Mouse (Mus musculus) stomach, embryonic 15.5 days (tissue): ENCODE measurements around the gene Wfikkn2. TPM values are rescaled to one million over a fixed set of nuclear protein-coding genes. Genes with fewer than 3 reads are reported as not detected.

ENCODE experiments used
- ATAC-seq: fragments of 200-750 bp; cut with Nextera tagmentation; 2 replicates; pipeline ENCODE4 v1.8.0; 2017; ENCODE audit warnings: low read depth, moderate number of reproducible peaks, moderate TSS enrichment; ENCODE audit not compliant: insufficient read depth, low FRiP score
- H3K27ac ChIP-seq: fragments of 300-500 bp; sonication (generic); 2 replicates; pipeline ENCODE4 v1.5.1; 2015; ENCODE audit warnings: mild to moderate bottlenecking, inconsistent platforms
- H3K27me3 ChIP-seq: fragments of 300-500 bp; sonication (generic); replicated peaks from 2 replicates; pipeline ENCODE4 v1.6.1; 2015; ENCODE audit warnings: inconsistent platforms
- H3K36me3 ChIP-seq: fragments of 300-500 bp; sonication (generic); 2 replicates; pipeline ENCODE4 v1.6.1; 2015; ENCODE audit warnings: inconsistent platforms
- H3K4me1 ChIP-seq: fragments of 300-500 bp; sonication (generic); 2 replicates; pipeline ENCODE4 v1.6.1; 2015; ENCODE audit warnings: inconsistent platforms
- H3K4me2 ChIP-seq: fragments of 300-500 bp; sonication (generic); 2 replicates; pipeline ENCODE4 v1.6.1; 2015; ENCODE audit warnings: mild to moderate bottlenecking, inconsistent platforms
- H3K4me3 ChIP-seq: fragments of 300-500 bp; sonication (generic); replicated peaks from 2 replicates; pipeline ENCODE4 v1.5.1; 2015; ENCODE audit warnings: inconsistent platforms
- H3K9ac ChIP-seq: fragments of 300-500 bp; sonication (generic); 2 replicates; pipeline ENCODE4 v1.6.1; 2015; ENCODE audit warnings: inconsistent platforms
- H3K9me3 ChIP-seq: fragments of 300-500 bp; sonication (generic); 2 replicates; pipeline ENCODE4 v1.6.1; 2016; ENCODE audit warnings: inconsistent platforms
- WGBS: fragments of 180-500 bp; shearing (Covaris S2); methylation state at CpG from one replicate; pipeline ENCODE4 v1.1.7; 2015; 5-methylcytosine and 5-hydroxymethylcytosine counted together
- polyA plus RNA-seq: library from polyadenylated mRNA; unstranded; fragments of >200 nt; fragmentation: Nextera tagmentation; extraction: Ambion mirVana; gene quantifications from 2 replicates; pipeline ENCODE4 v1.2.1, GENCODE M21; 2015

Wfikkn2 gene
- polyA plus RNA-seq, 1 experiment from 2014 or later, result 2.7 TPM

- Histone ChIP-seq H3K4me2 (peak overlapping the region; percentile 63; the same call in 1 of the 2 replicates), H3K4me1 (no peaks in the 10 kb centered on the region), H3K4me3 (no peak overlapping the region; the same call in 1 of the 2 replicates), H3K36me3 (peaks cover 5% of the 10 kb centered on the region; the same call in 1 of the 2 replicates), H3K9me3 (no peaks in the 10 kb centered on the region), H3K9ac (no peak overlapping the region), H3K27ac (no peak overlapping the region), H3K27me3 (no peaks in the 10 kb centered on the region)
- ATAC-seq, result no peak
- 67% methylated on average over 4 of the region's 4 CpGs for WGBS
Measured at GRCm38 (mm10) chr11:94212997-94213396, 32.8 kb downstream of the Wfikkn2 start.

GRCm38 (mm10) chr11:94212489-94212836 is 33.3 kb downstream of the Wfikkn2 start:
- peak overlapping the region; percentile 96 for H3K4me3 ChIP-seq
- 4% methylated on average over 7 of the region's 7 CpGs for WGBS
- H3K27ac ChIP-seq, result peak overlapping the region; percentile 96; the same call in 1 of the 2 replicates
- ATAC-seq, result no peak
- peak overlapping the region; percentile 63 for H3K4me2 ChIP-seq
- H3K27me3 ChIP-seq, result no peaks in the 10 kb centered on the region
- peaks cover 5% of the 10 kb centered on the region; the same call in 1 of the 2 replicates for H3K36me3 ChIP-seq
- H3K9ac ChIP-seq, result peak overlapping the region; percentile 27
- H3K9me3 ChIP-seq, result no peaks in the 10 kb centered on the region
- no peaks in the 10 kb centered on the region for H3K4me1 ChIP-seq

GRCm38 (mm10) chr11:94211651-94212488 is 33.9 kb downstream of the Wfikkn2 start:
- Histone ChIP-seq H3K9ac (peak overlapping the region; percentile 96), H3K27ac (peak overlapping the region; percentile 96), H3K4me3 (peak overlapping the region; percentile 96), H3K27me3 (no peaks in the 10 kb centered on the region), H3K9me3 (no peaks in the 10 kb centered on the region), H3K36me3 (peaks cover 5% of the 10 kb centered on the region; the same call in 1 of the 2 replicates), H3K4me2 (peak overlapping the region; percentile 63), H3K4me1 (no peaks in the 10 kb centered on the region)
- under 1% methylated on average over 51 of the region's 61 CpGs for WGBS
- ATAC-seq, result peak; percentile 5

- ATAC-seq, result peak; percentile 96
- Histone ChIP-seq H3K4me1 (no peaks in the 10 kb centered on the region), H3K4me2 (peak within 1 kb of the TSS; percentile 99), H3K9ac (peak within 1 kb of the TSS; percentile 96), H3K9me3 (no peaks in the 10 kb centered on the region), H3K27ac (peak within 1 kb of the TSS; percentile 99), H3K36me3 (peaks cover 5% of the 10 kb centered on the region; the same call in 1 of the 2 replicates), H3K27me3 (no peaks in the 10 kb centered on the region), H3K4me3 (peak within 1 kb of the TSS; percentile 96)
- WGBS, result under 1% methylated on average over 54 of the region's 55 CpGs
Measured at GRCm38 (mm10) chr11:94211124-94211603, 34.6 kb downstream of the Wfikkn2 start, which contains the start of gene Tob1. TSS of gene Tob1 (plus strand) at chr11:94211454.

GRCm38 (mm10) chr11:94210191-94211086 is 35.4 kb downstream of the Wfikkn2 start:
- under 1% methylated on average over 52 of the region's 56 CpGs for WGBS

GRCm38 (mm10) chr11:94209695-94210131 is 36.1 kb downstream of the Wfikkn2 start:
- Histone ChIP-seq H3K9me3 (no peaks in the 10 kb centered on the region), H3K27ac (peak overlapping the region; percentile 98), H3K4me3 (peak overlapping the region; percentile 45), H3K36me3 (peaks cover 5% of the 10 kb centered on the region; the same call in 1 of the 2 replicates), H3K9ac (peak overlapping the region; percentile 41; the same call in 1 of the 2 replicates), H3K4me1 (no peaks in the 10 kb centered on the region), H3K4me2 (peak overlapping the region; percentile 99), H3K27me3 (no peaks in the 10 kb centered on the region)
- no peak for ATAC-seq
- WGBS, result 2% methylated on average over 14 of the region's 14 CpGs

More at GRCm38 (mm10) chr11:94210191-94211086, 35.4 kb downstream of the Wfikkn2 start:
- H3K4me2 ChIP-seq, result peak overlapping the region; percentile 99
- peak overlapping the region; percentile 51; the same call in 1 of the 2 replicates for H3K9ac ChIP-seq
- no peaks in the 10 kb centered on the region for H3K9me3 ChIP-seq
- H3K27me3 ChIP-seq, result no peaks in the 10 kb centered on the region
- no peaks in the 10 kb centered on the region for H3K4me1 ChIP-seq
- H3K36me3 ChIP-seq, result peaks cover 5% of the 10 kb centered on the region; the same call in 1 of the 2 replicates
- ATAC-seq, result peak; percentile 78
- H3K27ac ChIP-seq, result peak overlapping the region; percentile 99
- H3K4me3 ChIP-seq, result peak overlapping the region; percentile 52

- Histone ChIP-seq H3K27ac (peak overlapping the region; percentile 98; the same call in 1 of the 2 replicates), H3K27me3 (no peaks in the 10 kb centered on the region), H3K4me1 (no peaks in the 10 kb centered on the region), H3K36me3 (0 out of 2 replicates have a peak, but pooled peaks cover under 1% of the 10 kb centered on the region), H3K9ac (no peak overlapping the region), H3K4me2 (peak overlapping the region; percentile 99), H3K9me3 (no peaks in the 10 kb centered on the region), H3K4me3 (no peak overlapping the region)
- 43% methylated on average over 8 of the region's 8 CpGs for WGBS
- no peak for ATAC-seq
Measured at GRCm38 (mm10) chr11:94208811-94209675, 36.8 kb downstream of the Wfikkn2 start.

- no peak for ATAC-seq
- H3K4me3 ChIP-seq, result no peak overlapping the region
- WGBS, result 64% methylated on average over 10 of the region's 10 CpGs
- no peaks in the 10 kb centered on the region for H3K9me3 ChIP-seq
- H3K27ac ChIP-seq, result no peak overlapping the region
- H3K4me2 ChIP-seq, result no peak overlapping the region
- H3K9ac ChIP-seq, result no peak overlapping the region
- H3K4me1 ChIP-seq, result no peaks in the 10 kb centered on the region
- H3K27me3 ChIP-seq, result no peaks in the 10 kb centered on the region
- no peaks in the 10 kb centered on the region for H3K36me3 ChIP-seq
Measured at GRCm38 (mm10) chr11:94206398-94207114, 39.2 kb downstream of the Wfikkn2 start.

- Histone ChIP-seq H3K9ac (no peak overlapping the region), H3K36me3 (no peaks in the 10 kb centered on the region), H3K27me3 (no peaks in the 10 kb centered on the region), H3K9me3 (no peaks in the 10 kb centered on the region), H3K27ac (no peak overlapping the region), H3K4me2 (no peak overlapping the region), H3K4me3 (no peak overlapping the region), H3K4me1 (no peaks in the 10 kb centered on the region)
- WGBS, result 63% methylated on average over 3 of the region's 3 CpGs
- ATAC-seq, result no peak
Measured at GRCm38 (mm10) chr11:94203066-94203465, 42.7 kb downstream of the Wfikkn2 start.

- Histone ChIP-seq H3K36me3 (no peaks in the 10 kb centered on the region), H3K27ac (no peak overlapping the region), H3K9me3 (no peaks in the 10 kb centered on the region), H3K4me3 (no peak overlapping the region), H3K27me3 (no peaks in the 10 kb centered on the region), H3K4me2 (no peak overlapping the region), H3K4me1 (no peaks in the 10 kb centered on the region), H3K9ac (no peak overlapping the region)
- 62% methylated on average over 5 of the region's 5 CpGs for WGBS
- no peak for ATAC-seq
Measured at GRCm38 (mm10) chr11:94202106-94202505, 43.7 kb downstream of the Wfikkn2 start.
